23 mouse cellular contexts compared by ENCODE assay signal in the genomic region with DNA sequence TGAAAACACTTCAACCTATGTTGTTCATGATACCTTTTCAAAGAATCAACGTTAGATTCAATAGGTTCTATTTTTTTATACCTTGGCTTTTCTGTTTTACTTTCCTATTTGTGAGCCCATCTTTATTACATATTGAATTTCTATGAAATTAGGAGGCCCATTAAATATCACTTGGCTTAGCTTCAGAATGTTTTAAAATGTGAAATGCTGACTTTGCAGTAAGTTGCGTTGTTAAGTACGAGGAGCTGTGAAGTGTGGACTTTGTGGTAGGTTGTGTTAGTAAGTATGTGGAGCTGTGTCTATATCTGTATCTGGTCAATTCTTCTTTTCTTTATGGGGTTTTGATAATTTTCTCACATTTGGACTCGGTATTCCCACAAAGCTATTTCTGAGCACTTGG. TPM values are rescaled to one million over a fixed set of nuclear protein-coding genes. Genes with fewer than 3 reads are reported as not detected.
DNase-seq lines count a peak whose midpoint lies in the region; ATAC-seq and TF ChIP-seq lines count a peak whose summit lies in the region.
"Had no signal": no experiment of that assay in that cellular context is flagged by ENCODE, and none has a peak within 500 bp of the region (broad histone marks: within the 10 kb centered on the region; RNA-seq: fewer than 3 reads in every experiment).

No protein-coding gene starts in this region.

- ATAC-seq in midbrain, embryonic 16.5 days: no peak
- ATAC-seq: activated CD4-positive, CD25-positive, alpha-beta regulatory T cell, adult 4 months; CD4-positive, CD25-positive, alpha-beta regulatory T cell, adult 4 months; Patski had no signal

- H3K27me3 ChIP-seq in MEL (ENCODE audit: control insufficient read depth in 1 of 2, insufficient read depth in 2 of 2, low read length in 2 of 2): no peaks in the 10 kb centered on the region
- no peaks in the 10 kb centered on the region for H3K27me3 ChIP-seq in midbrain, embryonic 16.5 days (ENCODE audit: control insufficient read depth, insufficient read depth, low read depth, low read length)
- H3K27me3 ChIP-seq: Patski had no signal

- H3K4me1 ChIP-seq in ES-E14 (ENCODE audit: control insufficient read depth in 2 of 2, insufficient read depth in 2 of 2, low read length in 2 of 2, poor library complexity in 1 of 2): peaks cover 0 to 2% of the 10 kb centered on the region in 2 experiments; a peak in 1 of 4 replicates
- H3K4me1 ChIP-seq in MEL (ENCODE audit: control insufficient read depth in 1 of 2, insufficient read depth in 2 of 2, low read length in 2 of 2): peaks cover 8 to 11% of the 10 kb centered on the region in 2 experiments
- H3K4me1 ChIP-seq in midbrain, embryonic 16.5 days (ENCODE audit: control insufficient read depth, insufficient read depth, low read length): no peaks in the 10 kb centered on the region

- H3K27ac ChIP-seq in ES-E14 (ENCODE audit: insufficient read depth, low read depth, low read length, poor library complexity, severe bottlenecking) (no peak overlapping the region), MEL (ENCODE audit: control insufficient read depth, low read depth, low read length) (no peak overlapping the region)
- no peak overlapping the region for H3K27ac ChIP-seq in midbrain, embryonic 16.5 days (ENCODE audit: low read length)

- WGBS in midbrain, embryonic 16.5 days: 89% methylated on average over 4 of the region's 4 CpGs

- TF ChIP-seq CTCF in MEL (IDR thresholded peaks at IDR 0.05 in 2 of 3, conservative IDR thresholded peaks at IDR 0.05 in 1 of 3; ENCODE audit: control insufficient read depth in 1 of 3, insufficient read depth in 1 of 3, low read depth in 2 of 3, low read length in 3 of 3, poor library complexity in 1 of 3, severe bottlenecking in 1 of 3): no peak

- no peak for TF ChIP-seq EP300 in MEL (IDR thresholded peaks at IDR 0.05; ENCODE audit: low read depth in 1 of 2, low read length in 2 of 2)

- no peak overlapping the region for H3K4me2 ChIP-seq in midbrain, embryonic 16.5 days (ENCODE audit: low read length)

- TF ChIP-seq RAD21 in MEL (IDR thresholded peaks at IDR 0.05; ENCODE audit: low read depth, low read length): no peak

- H3K9ac ChIP-seq in ES-E14 (ENCODE audit: insufficient read depth, low read depth, low read length, poor library complexity, severe bottlenecking) (no peak overlapping the region), MEL (ENCODE audit: control insufficient read depth, low read depth, low read length, poor library complexity, severe bottlenecking) (no peak overlapping the region)
- H3K9ac ChIP-seq in midbrain, embryonic 16.5 days (ENCODE audit: low read depth, low read length): no peak overlapping the region

- in situ Hi-C loops in ES-E14 (cut with MboI; ENCODE audit: low sequenced_read_pairs in 2 of 2, unreplicated experiment in 2 of 2): no loop called here

- no peaks in the 10 kb centered on the region for H3K79me2 ChIP-seq in MEL (ENCODE audit: control insufficient read depth, insufficient read depth, low read length, poor library complexity)

- H3K36me3 ChIP-seq in ES-E14 (ENCODE audit: control insufficient read depth, insufficient read depth, low read length, poor library complexity, severe bottlenecking): no peaks in the 10 kb centered on the region
- peaks cover 0 to 6% of the 10 kb centered on the region in 2 experiments; a peak in 2 of 4 replicates for H3K36me3 ChIP-seq in MEL (ENCODE audit: control insufficient read depth in 1 of 2, insufficient read depth in 2 of 2, low read length in 2 of 2)
- H3K36me3 ChIP-seq in midbrain, embryonic 16.5 days (ENCODE audit: control insufficient read depth, insufficient read depth, low read length): no peaks in the 10 kb centered on the region
- H3K36me3 ChIP-seq: G1E had no signal

- H3K4me3 ChIP-seq in ES-E14 (ENCODE audit: insufficient read depth in 1 of 2, low read depth in 1 of 2, low read length in 2 of 2, poor library complexity in 1 of 2, severe bottlenecking in 1 of 2) (no peak overlapping the region), MEL (ENCODE audit: control insufficient read depth in 1 of 2, insufficient read depth in 1 of 2, low read depth in 2 of 2, low read length in 2 of 2) (no peak overlapping the region)
- no peak overlapping the region for H3K4me3 ChIP-seq in midbrain, embryonic 16.5 days (ENCODE audit: low read depth, low read length)

- no peak for TF ChIP-seq POLR2A in MEL (IDR thresholded peaks at IDR 0.05; ENCODE audit: control insufficient read depth in 1 of 2, insufficient read depth in 1 of 2, low read depth in 1 of 2, low read length in 2 of 2, poor library complexity in 1 of 2)

- H3K9me3 ChIP-seq in ES-E14 (ENCODE audit: control insufficient read depth, insufficient read depth, low read depth, low read length): no peaks in the 10 kb centered on the region
- no peaks in the 10 kb centered on the region for H3K9me3 ChIP-seq in MEL (replicated peaks; ENCODE audit: insufficient read depth, low read length)
- no peaks in the 10 kb centered on the region for H3K9me3 ChIP-seq in midbrain, embryonic 16.5 days (replicated peaks; ENCODE audit: control insufficient read depth, low read length, poor library complexity, severe bottlenecking)
- H3K9me3 ChIP-seq: G1E had no signal

- no peak for DNase-seq in ES-E14 (ENCODE audit: low read depth, low spot score)
- no peak for DNase-seq in MEL (ENCODE audit: low read depth, low spot score)
- no peak for DNase-seq in retina, postnatal 1 day
- DNase-seq: adrenal gland, adult 2 months; adrenal gland, adult 8-10 months; adrenal gland, postnatal 10 days; adrenal gland, postnatal 14 days; adrenal gland, postnatal 25 days; adrenal gland, postnatal 36 days; B cell, adult 2 months; cerebellum, adult 11 months; cerebellum, adult 11-12 months; cerebellum, adult 18-20 months; cerebellum, adult 2 months; cerebellum, adult 8-10 months had no signal

TF ChIP-seq in ES-E14, 5 proteins besides CTCF, POLR2A, EP300 and RAD21:
- TF ChIP-seq ZNF384 (IDR thresholded peaks at IDR 0.05; ENCODE audit: low read depth, low read length) (no peak), MAFK (IDR thresholded peaks at IDR 0.05; ENCODE audit: insufficient read depth, low read depth, low read length) (peak; percentile 63), HCFC1 (IDR thresholded peaks at IDR 0.05; ENCODE audit: borderline replicate concordance, insufficient read depth, low read length) (no peak), ZC3H11A (IDR thresholded peaks at IDR 0.05; ENCODE audit: borderline replicate concordance, low read depth, low read length) (no peak), CHD2 (IDR thresholded peaks at IDR 0.05; ENCODE audit: low read depth, low read length) (no peak)

TF ChIP-seq in MEL, 35 proteins besides CTCF, POLR2A, EP300 and RAD21:
- TF ChIP-seq MAFK (IDR thresholded peaks at IDR 0.05; ENCODE audit: borderline replicate concordance, low read depth, low read length): peak; percentile 64; the same call in 1 of the 2 replicates
- no peak for TF ChIP-seq CHD1 (IDR thresholded peaks at IDR 0.05; ENCODE audit: low read depth, low read length)

RNA-seq across cellular contexts. Expression of a gene that starts 4.6 kb away (rescaled TPM):
- total RNA-seq in ES-E14 (2012; rRNA removed): not detected in 2 replicates
- 3.4 and 4.7 TPM in 2 replicates for total RNA-seq in MEL (2012; rRNA removed)
- 1 to 10 TPM in 1 of 2 experiments, not detected in 1; 2.8 TPM for polyA plus RNA-seq in MEL (2012; ENCODE audit: insufficient read depth in 1 of 2, insufficient read length in 2 of 2, low read depth in 1 of 2, low replicate concordance in 2 of 2, missing spikeins in 1 of 2)
- 0.89 and 1.5 TPM in 2 replicates for polyA plus RNA-seq in midbrain, embryonic 16.5 days (2015; fragmentation: Nextera tagmentation; extraction: Ambion mirVana)
- total RNA-seq: CH12.LX had no signal
- polyA plus RNA-seq: activated CD4-positive, CD25-positive, alpha-beta regulatory T cell, adult 4 months; G1E had no signal

RNA-seq across cellular contexts. Expression of a gene that starts 28.8 kb away (rescaled TPM):
- total RNA-seq in ES-E14 (2012; rRNA removed) (1,985 and 2,453 TPM in 2 replicates), MEL (2012; rRNA removed) (6,680 and 8,754 TPM in 2 replicates)
- polyA plus RNA-seq in MEL (2012; ENCODE audit: insufficient read depth in 1 of 2, insufficient read length in 2 of 2, low read depth in 1 of 2, low replicate concordance in 2 of 2, missing spikeins in 1 of 2): 10 to 100 TPM in 1 of 2 experiments, not detected in 1; 11.2 TPM
- polyA plus RNA-seq in midbrain, embryonic 16.5 days (2015; fragmentation: Nextera tagmentation; extraction: Ambion mirVana): 1.1 TPM in 1 of 2 replicates, not detected in the other
- polyA plus RNA-seq: adrenal gland, adult 2 months had no signal

RNA-seq across cellular contexts. Expression of a gene that starts 29.9 kb away (rescaled TPM):
- total RNA-seq in ES-E14 (2012; rRNA removed) (806 and 880 TPM in 2 replicates), MEL (2012; rRNA removed) (3,962 and 5,017 TPM in 2 replicates)
- 10 to 100 TPM in 1 of 2 experiments, not detected in 1; 71.7 TPM for polyA plus RNA-seq in MEL (2012; ENCODE audit: insufficient read depth in 1 of 2, insufficient read length in 2 of 2, low read depth in 1 of 2, low replicate concordance in 2 of 2, missing spikeins in 1 of 2)
- polyA plus RNA-seq in midbrain, embryonic 16.5 days (2015; fragmentation: Nextera tagmentation; extraction: Ambion mirVana): 5.9 and 7.6 TPM in 2 replicates

RNA-seq across cellular contexts. Expression of a gene that starts 35.2 kb away (rescaled TPM):
- total RNA-seq in ES-E14 (2012; rRNA removed) (46.0 TPM in 2 replicates), MEL (2012; rRNA removed) (195 and 290 TPM in 2 replicates)
- 1 to 10 TPM in 1 of 2 experiments, not detected in 1; 1.5 TPM for polyA plus RNA-seq in MEL (2012; ENCODE audit: insufficient read depth in 1 of 2, insufficient read length in 2 of 2, low read depth in 1 of 2, low replicate concordance in 2 of 2, missing spikeins in 1 of 2)
- polyA plus RNA-seq in midbrain, embryonic 16.5 days (2015; fragmentation: Nextera tagmentation; extraction: Ambion mirVana): 3.3 and 3.8 TPM in 2 replicates

RNA-seq across cellular contexts. Expression of a gene that starts 51.9 kb away (rescaled TPM):
- not detected in 2 replicates for total RNA-seq in ES-E14 (2012; rRNA removed)
- total RNA-seq in MEL (2012; rRNA removed): 1.3 and 1.5 TPM in 2 replicates
- not detected for polyA plus RNA-seq in MEL (2012; ENCODE audit: insufficient read depth in 1 of 2, insufficient read length in 2 of 2, low read depth in 1 of 2, low replicate concordance in 2 of 2, missing spikeins in 1 of 2)
- 0.39 TPM in 1 of 2 replicates, not detected in the other for polyA plus RNA-seq in midbrain, embryonic 16.5 days (2015; fragmentation: Nextera tagmentation; extraction: Ambion mirVana)
- total RNA-seq: adrenal gland, adult 18-20 months; adrenal gland, adult 8-10 months; adrenal gland, postnatal 25 days; adrenal gland, postnatal 36 days had no signal
- polyA plus RNA-seq: activated CD4-positive, CD25-positive, alpha-beta regulatory T cell, adult 4 months; adrenal gland, adult 2 months; brain, embryonic 14.5 days; CD4-positive, CD25-positive, alpha-beta regulatory T cell, adult 4 months; cerebellum, adult 2 months; G1E; Patski had no signal
